Mouse (Mus musculus): ENCODE results near the gene Rfc2. TPM values are rescaled to one million over a fixed set of nuclear protein-coding genes. Genes with fewer than 3 reads are reported as not detected.
"Not testable (repeated sequence)": the region's sequence is repeated elsewhere in the genome, so short reads cannot be mapped to it uniquely, and the experiment has no call there.

The Rfc2 gene
- total RNA-seq, 4 experiments from 2014 or later: 54.0 to 67.3 (median 60.3) TPM

GRCm38 (mm10) chr5:134646461-134646860 lies 65.3 kb downstream of the Rfc2 start:
- no peak for DNase-seq (ENCODE audit: low spot score in 2 of 2)

GRCm38 (mm10) chr5:134647394-134647793 lies 66.2 kb downstream of the Rfc2 start:
- DNase-seq (ENCODE audit: low spot score in 2 of 2): no peak

- not testable (repeated sequence) for DNase-seq (ENCODE audit: low spot score in 2 of 2)
These were observed 67.8 kb downstream of the Rfc2 start for GRCm38 (mm10) chr5:134648976-134649375.

- no peak for DNase-seq (ENCODE audit: low spot score in 2 of 2)
These were observed 69.8 kb downstream of the Rfc2 start for GRCm38 (mm10) chr5:134650926-134651325.

Small RNA genes within 50 kb of the gene (microRNA-seq; reads per million reads assigned to microRNA genes)
- gene Mir7228: 0 reads per million in 2 experiments

Other genes with a start within 250 kb of the Rfc2 start
- 10 to 100 TPM; 48.9 to 66.4 (median 52.1) TPM for gene Gtf2ird1, start 124.7 kb upstream of the Rfc2 start, total RNA-seq (2022)
- gene Clip2, start 28.9 kb upstream of the Rfc2 start, total RNA-seq (2022): 100 to 1,000 TPM in 2 of 4 experiments, 10 to 100 TPM in 2; 92.9 to 105 (median 99.9) TPM
- under 1 TPM in 2 of 4 experiments, not detected in 2; 0.17 to 0.19 TPM for gene Syna, start 21.2 kb upstream of the Rfc2 start, total RNA-seq (2022)
- gene Lat2, start 33.7 kb downstream of the Rfc2 start, total RNA-seq (2022): 10 to 100 TPM in 2 of 4 experiments, 1 to 10 TPM in 2; 2.3 to 10.9 (median 6.9) TPM
- 100 to 1,000 TPM; 311 to 328 (median 321) TPM for gene Eif4h, start 58.1 kb downstream of the Rfc2 start, total RNA-seq (2022)
- 10 to 100 TPM; 58.8 to 65.9 (median 63.1) TPM for gene Limk1, start 107.2 kb downstream of the Rfc2 start, total RNA-seq (2022)
- 10 to 100 TPM in 1 of 4 experiments, 1 to 10 TPM in 3; 8.3 to 10.9 (median 8.8) TPM for gene Eln, start 166.0 kb downstream of the Rfc2 start, total RNA-seq (2022)